Mouse (Mus musculus) thymus, postnatal 25 days (tissue): ENCODE results near the gene Mbd4.

Experiments used
- DNase-seq: peaks from one replicate; pipeline ENCODE4 v3.0.0; 2022

Mbd4 gene

DNA sequence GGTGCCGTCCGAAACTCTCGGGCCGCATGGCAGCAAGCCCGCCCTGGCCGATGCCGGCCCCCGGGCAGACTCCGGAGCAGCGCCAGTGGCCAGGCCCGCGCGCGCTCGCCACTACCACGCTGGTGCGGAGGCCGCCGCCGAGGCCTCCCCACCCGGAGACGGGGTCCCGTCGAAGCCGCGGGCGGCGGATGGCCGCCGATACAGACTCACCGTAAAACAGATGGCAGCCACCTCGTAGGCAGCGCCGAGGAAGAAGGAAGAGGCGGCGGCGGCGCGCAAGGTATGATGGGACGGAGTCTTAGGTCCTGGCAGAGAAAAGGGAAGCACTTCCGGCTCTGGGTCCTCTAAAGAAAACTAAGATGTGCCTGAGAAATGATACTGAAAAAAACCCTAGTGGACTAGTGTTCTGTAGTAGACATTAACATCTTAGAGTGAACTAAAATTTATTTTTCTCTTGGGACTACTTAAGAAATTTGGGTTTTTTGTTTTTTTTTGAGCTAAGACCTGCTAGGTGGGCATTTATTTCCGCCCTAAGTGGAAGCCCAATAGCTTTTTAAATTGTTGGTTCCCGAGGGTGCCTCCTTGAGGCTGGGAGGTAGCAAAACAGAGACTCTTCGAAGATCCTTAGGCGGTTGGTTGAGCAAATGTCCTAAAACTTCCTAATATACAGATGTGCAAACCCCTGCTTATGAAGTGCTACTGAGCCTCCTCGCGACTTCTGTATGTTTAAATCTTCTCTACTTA is 44.5 kb downstream of the Mbd4 start, which contains the start of gene Rpl32:
Gene Rpl32, minus strand, starts transcription at position 260 of the 744 bp plus-strand sequence.
- peak; percentile 86 for DNase-seq

- no peak for DNase-seq
Measured at GRCm38 (mm10) chr6:115808196-115808487, 45.0 kb downstream of the Mbd4 start.

- no peak for DNase-seq
Measured at GRCm38 (mm10) chr6:115807464-115808195, 45.5 kb downstream of the Mbd4 start.

DNA sequence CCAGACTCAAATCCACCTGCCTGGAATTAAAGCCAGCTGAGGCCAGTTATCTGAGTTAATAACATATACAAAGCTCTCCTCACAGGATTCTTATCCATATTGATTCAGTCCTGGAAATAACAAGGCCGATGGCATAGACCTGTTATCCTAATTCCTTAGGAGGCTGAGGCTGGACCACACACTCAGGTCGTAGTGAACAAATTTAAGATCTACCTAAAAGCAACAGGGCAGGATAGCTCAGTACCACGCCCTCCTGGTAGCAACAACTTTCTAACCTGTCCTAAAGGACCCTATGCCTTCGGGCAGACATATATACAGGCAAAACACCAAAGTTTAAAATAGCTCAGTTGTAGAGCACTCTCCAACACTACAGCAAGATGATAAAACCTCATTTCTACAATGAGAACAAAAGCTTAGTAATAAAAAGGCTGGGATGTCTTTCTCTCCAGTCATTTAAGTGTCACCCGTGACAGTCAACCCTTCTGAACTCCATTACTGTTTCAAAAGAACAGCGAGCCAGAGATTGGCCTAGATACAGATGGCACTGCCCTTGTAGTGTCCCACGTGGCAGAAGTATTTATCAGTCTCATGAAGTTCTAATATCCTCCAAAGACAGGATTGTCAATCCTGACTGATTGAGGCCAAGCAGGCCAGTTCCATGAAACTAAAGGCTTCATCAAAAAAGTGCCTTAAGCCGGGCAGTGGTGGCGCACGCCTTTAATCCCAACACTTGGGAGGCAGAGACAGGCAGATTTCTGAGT is 48.6 kb downstream of the Mbd4 start:
- DNase-seq, result no peak

GRCm38 (mm10) chr6:115803541-115804382 is 49.4 kb downstream of the Mbd4 start:
- DNase-seq, result peak; percentile 54

GRCm38 (mm10) chr6:115801811-115802210 is 51.4 kb downstream of the Mbd4 start:
- no peak for DNase-seq

DNA sequence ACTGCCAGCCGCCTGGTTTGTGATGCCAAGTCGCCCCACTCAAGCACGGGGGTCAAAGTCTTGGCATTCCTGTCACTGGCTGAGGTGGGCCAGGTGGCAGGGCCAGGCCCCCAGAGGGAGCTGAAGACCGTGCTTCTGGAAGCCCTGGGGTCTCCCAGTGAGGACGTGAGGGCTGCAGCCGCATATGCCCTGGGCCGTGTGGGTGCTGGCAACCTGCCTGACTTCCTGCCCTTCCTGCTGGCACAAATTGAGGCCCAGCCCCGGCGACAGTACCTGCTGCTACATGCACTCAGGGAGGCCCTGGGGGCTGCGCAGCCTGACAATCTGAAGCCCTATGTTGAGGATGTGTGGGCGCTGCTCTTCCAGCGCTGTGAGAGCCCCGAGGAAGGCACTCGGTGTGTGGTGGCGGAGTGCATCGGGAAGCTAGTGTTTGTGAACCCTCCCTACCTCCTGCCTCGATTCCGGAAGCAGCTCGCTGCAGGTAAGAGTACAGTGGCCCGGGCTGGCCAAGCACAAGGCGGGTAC is 60.4 kb downstream of the Mbd4 start:
- peak; percentile 44 for DNase-seq

DNA sequence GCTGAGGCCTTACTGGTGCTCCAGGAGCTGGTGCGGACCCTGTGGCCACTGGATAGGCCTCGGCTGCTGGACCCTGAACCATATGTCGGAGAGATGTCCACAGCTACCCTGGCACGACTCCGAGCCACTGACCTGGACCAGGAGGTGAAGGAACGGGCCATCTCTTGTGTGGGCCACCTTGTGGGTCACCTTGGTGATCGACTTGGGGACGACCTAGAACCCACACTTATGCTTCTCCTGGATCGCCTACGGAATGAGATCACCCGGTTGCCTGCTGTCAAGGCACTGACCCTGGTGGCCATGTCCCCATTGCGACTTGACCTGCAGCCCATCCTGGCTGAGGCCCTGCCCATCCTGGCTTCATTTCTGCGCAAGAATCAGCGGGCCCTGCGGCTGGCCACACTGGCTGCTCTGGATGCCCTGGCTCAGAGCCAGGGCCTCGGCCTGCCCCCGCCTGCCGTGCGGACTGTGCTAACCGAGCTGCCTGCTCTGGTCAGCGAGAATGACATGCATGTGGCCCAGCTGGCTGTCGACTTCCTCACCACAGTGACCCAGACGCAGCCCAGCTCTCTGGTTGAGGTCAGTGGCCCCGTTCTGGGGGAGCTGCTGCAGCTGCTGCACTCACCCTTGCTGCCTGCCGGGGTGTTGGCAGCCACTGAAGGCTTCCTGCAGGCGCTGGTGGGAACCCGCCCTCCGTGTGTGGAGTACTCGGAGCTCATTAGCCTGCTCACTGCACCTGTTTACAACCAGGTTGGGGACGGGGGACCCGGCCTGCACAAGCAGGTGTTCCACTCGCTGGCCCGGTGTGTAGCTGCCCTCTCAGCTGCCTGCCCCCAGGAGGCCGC is 61.1 kb downstream of the Mbd4 start:
- peak; percentile 32 for DNase-seq

- no peak for DNase-seq
Measured at GRCm38 (mm10) chr6:115791016-115791415, 62.2 kb downstream of the Mbd4 start.
